Mouse (Mus musculus) midbrain, embryonic 10.5 days (tissue): ENCODE measurements around the gene Tnr. TPM values are rescaled to one million over a fixed set of nuclear protein-coding genes. Genes with fewer than 3 reads are reported as not detected.

Experiments used
- DNase-seq: peaks from one replicate; pipeline ENCODE4 v3.0.0-alpha.2; 2017; ENCODE audit warnings: low spot score
- H3K27ac ChIP-seq: fragments of 300-500 bp; sonication (generic); replicated peaks from 2 replicates; pipeline ENCODE4 v1.5.1; 2016; ENCODE audit warnings: mild to moderate bottlenecking
- H3K27me3 ChIP-seq: fragments of 300-500 bp; sonication (generic); 2 replicates; pipeline ENCODE4 v1.6.1; 2016; ENCODE audit warnings: low read depth, mild to moderate bottlenecking; ENCODE audit not compliant: poor library complexity, severe bottlenecking
- H3K36me3 ChIP-seq: fragments of 300-500 bp; sonication (generic); 2 replicates; pipeline ENCODE4 v1.6.1; 2016; ENCODE audit warnings: mild to moderate bottlenecking, moderate library complexity
- H3K4me1 ChIP-seq: fragments of 300-500 bp; sonication (generic); 2 replicates; pipeline ENCODE4 v1.6.1; 2016
- H3K4me3 ChIP-seq: fragments of 300-500 bp; sonication (generic); 2 replicates; pipeline ENCODE4 v1.5.1; 2016; ENCODE audit warnings: mild to moderate bottlenecking, moderate library complexity
- H3K9me3 ChIP-seq: fragments of 300-500 bp; sonication (generic); replicated peaks from 2 replicates; pipeline ENCODE4 v1.6.1; 2016; ENCODE audit warnings: mild to moderate bottlenecking
- WGBS: fragments of 180-500 bp; shearing (Covaris S2); methylation state at CpG from one replicate; pipeline ENCODE4 v1.1.7; 2016; 5-methylcytosine and 5-hydroxymethylcytosine counted together
- polyA plus RNA-seq: library from polyadenylated mRNA; unstranded; fragments of >200 nt; fragmentation: Nextera tagmentation; extraction: Ambion mirVana; gene quantifications from 2 replicates; pipeline ENCODE4 v1.2.1, GENCODE M21; 2016

Tnr gene
- polyA plus RNA-seq, 1 experiment from 2014 or later, result 0.05 TPM

- Histone ChIP-seq H3K9me3 (no peaks in the 10 kb centered on the region), H3K27ac (no peak overlapping the region), H3K4me3 (no peak overlapping the region), H3K4me1 (peaks cover 15% of the 10 kb centered on the region), H3K27me3 (no peaks in the 10 kb centered on the region), H3K36me3 (no peaks in the 10 kb centered on the region)
- no peak for DNase-seq
- 72% methylated on average over 7 of the region's 7 CpGs for WGBS
These were observed 224.4 kb downstream of the Tnr start for GRCm38 (mm10) chr1:159747969-159748368.

DNA sequence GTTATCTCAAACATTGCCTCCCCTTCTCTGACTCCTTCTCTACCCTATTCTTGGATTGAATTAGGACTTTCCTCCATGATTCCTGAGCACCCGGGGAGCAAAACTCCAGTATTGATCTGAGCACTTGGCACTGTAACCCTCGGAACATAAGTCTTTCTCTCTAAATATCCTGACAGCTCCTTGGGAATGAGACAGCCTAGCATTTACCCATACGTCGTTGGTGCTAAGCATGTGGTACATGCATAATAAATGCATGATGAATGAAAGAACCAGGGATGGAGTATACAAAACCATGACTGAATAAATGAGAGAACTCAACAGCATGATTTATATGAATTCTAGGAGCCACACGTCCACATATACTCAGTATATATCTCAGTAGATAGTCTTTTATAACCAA, 226.8 kb downstream of the Tnr start:
- no peak for DNase-seq
- H3K36me3 ChIP-seq, result no peaks in the 10 kb centered on the region
- 84% methylated on average over 5 of the region's 5 CpGs for WGBS
- H3K27ac ChIP-seq, result no peak overlapping the region
- no peak overlapping the region for H3K4me3 ChIP-seq
- H3K27me3 ChIP-seq, result no peaks in the 10 kb centered on the region
- H3K4me1 ChIP-seq, result peaks cover 15% of the 10 kb centered on the region
- H3K9me3 ChIP-seq, result no peaks in the 10 kb centered on the region

- Histone ChIP-seq H3K9me3 (no peaks in the 10 kb centered on the region), H3K27me3 (no peaks in the 10 kb centered on the region), H3K27ac (no peak overlapping the region), H3K4me1 (peaks cover 15% of the 10 kb centered on the region), H3K4me3 (no peak overlapping the region), H3K36me3 (no peaks in the 10 kb centered on the region)
- WGBS, result 33% methylated on average over 6 of the region's 6 CpGs
- no peak for DNase-seq
These were observed 227.3 kb downstream of the Tnr start for GRCm38 (mm10) chr1:159750876-159751275.

GRCm38 (mm10) chr1:159760970-159761369, 237.4 kb downstream of the Tnr start:
- Histone ChIP-seq H3K4me3 (no peak overlapping the region), H3K4me1 (no peaks in the 10 kb centered on the region)

DNA sequence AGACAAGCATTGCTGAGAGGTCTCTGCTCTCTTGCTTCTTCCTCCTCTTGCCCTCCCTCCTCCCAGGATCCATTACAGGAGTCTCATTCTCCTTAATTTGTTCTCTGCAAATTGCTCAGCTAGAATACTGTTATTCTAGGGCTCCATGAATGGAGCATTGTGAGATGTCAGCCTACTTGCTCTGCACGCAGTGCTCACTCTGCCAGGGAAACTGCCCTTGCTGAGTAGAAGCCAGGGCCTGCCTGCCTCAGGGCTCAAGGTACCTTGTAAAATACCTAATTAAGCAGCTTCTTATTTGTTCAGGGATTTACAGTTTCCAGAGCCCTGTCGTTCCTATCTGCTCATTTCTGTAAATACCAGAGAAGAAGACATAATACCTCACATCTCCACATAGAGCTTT, 240.3 kb downstream of the Tnr start:
- Histone ChIP-seq H3K27me3 (no peaks in the 10 kb centered on the region), H3K27ac (no peak overlapping the region), H3K4me3 (no peak overlapping the region), H3K9me3 (no peaks in the 10 kb centered on the region), H3K4me1 (peaks cover 15% of the 10 kb centered on the region), H3K36me3 (no peaks in the 10 kb centered on the region)
- 89% methylated on average over 2 of the region's 2 CpGs for WGBS
- DNase-seq, result no peak

More at GRCm38 (mm10) chr1:159760970-159761369, 237.4 kb downstream of the Tnr start:
- Histone ChIP-seq H3K36me3 (no peaks in the 10 kb centered on the region), H3K27me3 (no peaks in the 10 kb centered on the region), H3K9me3 (no peaks in the 10 kb centered on the region), H3K27ac (no peak overlapping the region)
- no peak for DNase-seq

GRCm38 (mm10) chr1:159764897-159765296, 241.3 kb downstream of the Tnr start:
- WGBS, result 82% methylated on average over 2 of the region's 2 CpGs
- Histone ChIP-seq H3K4me1 (peaks cover 21% of the 10 kb centered on the region), H3K27me3 (no peaks in the 10 kb centered on the region), H3K9me3 (no peaks in the 10 kb centered on the region), H3K4me3 (no peak overlapping the region), H3K27ac (no peak overlapping the region), H3K36me3 (no peaks in the 10 kb centered on the region)
- DNase-seq, result no peak

GRCm38 (mm10) chr1:159769948-159770347, 246.4 kb downstream of the Tnr start:
- WGBS, result 66% methylated on average over 6 of the region's 6 CpGs
- Histone ChIP-seq H3K4me1 (peaks cover 38% of the 10 kb centered on the region), H3K27ac (no peak overlapping the region), H3K36me3 (no peaks in the 10 kb centered on the region), H3K9me3 (no peaks in the 10 kb centered on the region), H3K27me3 (no peaks in the 10 kb centered on the region), H3K4me3 (no peak overlapping the region)
- DNase-seq, result no peak

- H3K36me3 ChIP-seq, result no peaks in the 10 kb centered on the region
- no peaks in the 10 kb centered on the region for H3K9me3 ChIP-seq
- H3K4me1 ChIP-seq, result peaks cover 35% of the 10 kb centered on the region
- 0 out of 2 replicates have a peak overlapping the region, but pooled peaks have one; percentile 10 for H3K27ac ChIP-seq
- H3K27me3 ChIP-seq, result no peaks in the 10 kb centered on the region
- 84% methylated on average over 12 of the region's 12 CpGs for WGBS
- no peak overlapping the region for H3K4me3 ChIP-seq
- DNase-seq, result no peak
These were observed 250.1 kb downstream of the Tnr start for GRCm38 (mm10) chr1:159773671-159774070.

DNA sequence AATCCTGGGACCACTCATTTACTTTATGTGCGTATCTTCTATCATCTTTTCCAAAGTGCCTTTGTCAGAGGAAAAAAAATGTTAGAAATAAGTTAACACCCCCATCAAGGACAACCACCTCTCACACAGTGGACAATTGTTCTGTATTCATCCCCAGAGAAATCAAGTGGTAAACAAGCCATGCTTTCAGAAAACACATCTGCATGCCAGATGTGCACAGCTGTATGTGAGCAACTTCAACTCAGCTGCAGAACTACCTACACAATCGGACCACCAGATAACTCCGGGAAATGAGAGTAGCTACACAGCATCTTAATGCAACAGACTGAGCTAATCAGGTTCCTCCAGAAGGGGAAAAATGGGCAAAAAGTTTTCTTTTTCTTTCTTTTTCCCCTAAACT, 251.6 kb downstream of the Tnr start:
- no peaks in the 10 kb centered on the region for H3K9me3 ChIP-seq
- DNase-seq, result no peak
- H3K4me3 ChIP-seq, result no peak overlapping the region
- H3K27me3 ChIP-seq, result no peaks in the 10 kb centered on the region
- no peak overlapping the region for H3K27ac ChIP-seq
- H3K36me3 ChIP-seq, result no peaks in the 10 kb centered on the region
- peaks cover 26% of the 10 kb centered on the region for H3K4me1 ChIP-seq
- WGBS, result 79% methylated on average over 3 of the region's 3 CpGs

DNA sequence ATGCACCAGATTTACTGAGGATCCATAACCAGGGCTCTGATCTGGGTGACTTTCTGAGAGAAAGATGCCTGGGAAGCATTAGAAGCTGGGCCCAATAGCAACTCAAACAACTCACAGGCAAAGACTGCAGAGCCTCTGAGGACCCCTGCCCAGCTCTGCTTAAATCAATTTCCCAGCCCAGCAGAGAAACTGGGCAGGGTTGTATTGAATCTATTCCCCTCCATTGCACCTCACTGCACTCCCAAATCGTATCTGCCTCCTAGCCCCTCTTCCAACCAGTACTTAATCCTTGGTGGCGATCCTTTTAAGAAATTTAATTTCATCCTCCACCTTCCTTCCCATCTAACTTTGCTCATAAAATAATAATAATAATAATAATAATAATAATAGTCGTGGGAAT, 253.5 kb downstream of the Tnr start:
- 48% methylated on average over 3 of the region's 3 CpGs for WGBS
- H3K9me3 ChIP-seq, result no peaks in the 10 kb centered on the region
- DNase-seq, result no peak

GRCm38 (mm10) chr1:159779424-159779823, 255.9 kb downstream of the Tnr start:
- no peaks in the 10 kb centered on the region for H3K27me3 ChIP-seq
- H3K9me3 ChIP-seq, result no peaks in the 10 kb centered on the region
- DNase-seq, result no peak
- no peak overlapping the region for H3K4me3 ChIP-seq
- no peak overlapping the region for H3K27ac ChIP-seq
- WGBS, result 92% methylated on average over 3 of the region's 3 CpGs
- H3K36me3 ChIP-seq, result no peaks in the 10 kb centered on the region
- peaks cover 12% of the 10 kb centered on the region for H3K4me1 ChIP-seq

More for the DNA sequence above, 253.5 kb downstream of the Tnr start:
- Histone ChIP-seq H3K27ac (no peak overlapping the region), H3K36me3 (no peaks in the 10 kb centered on the region), H3K4me3 (no peak overlapping the region), H3K4me1 (peaks cover 22% of the 10 kb centered on the region), H3K27me3 (no peaks in the 10 kb centered on the region)

DNA sequence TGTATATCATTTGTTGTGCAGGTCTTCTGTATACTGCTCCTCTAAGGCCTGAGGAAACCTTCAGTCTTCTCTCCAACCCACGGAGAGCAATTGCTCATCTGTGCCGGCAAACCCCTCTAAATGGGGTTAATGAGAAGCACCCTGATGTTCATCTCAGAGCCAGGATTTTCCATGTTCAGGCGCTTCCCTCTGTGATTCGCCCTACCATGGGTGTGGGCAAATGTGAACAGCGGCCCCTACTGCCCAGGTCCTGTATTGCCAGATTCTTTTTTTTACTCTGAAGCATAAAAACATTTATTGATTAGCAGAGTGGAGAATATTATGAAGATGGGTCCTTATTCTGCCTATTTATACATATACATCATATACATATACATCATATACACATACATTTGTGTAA, 260.3 kb downstream of the Tnr start:
- Histone ChIP-seq H3K27me3 (no peaks in the 10 kb centered on the region), H3K36me3 (no peaks in the 10 kb centered on the region), H3K9me3 (no peaks in the 10 kb centered on the region), H3K4me1 (0 out of 2 replicates have a peak, but pooled peaks cover 3% of the 10 kb centered on the region), H3K4me3 (no peak overlapping the region), H3K27ac (no peak overlapping the region)
- 32% methylated on average over 5 of the region's 5 CpGs for WGBS
- DNase-seq, result peak; percentile 32

DNA sequence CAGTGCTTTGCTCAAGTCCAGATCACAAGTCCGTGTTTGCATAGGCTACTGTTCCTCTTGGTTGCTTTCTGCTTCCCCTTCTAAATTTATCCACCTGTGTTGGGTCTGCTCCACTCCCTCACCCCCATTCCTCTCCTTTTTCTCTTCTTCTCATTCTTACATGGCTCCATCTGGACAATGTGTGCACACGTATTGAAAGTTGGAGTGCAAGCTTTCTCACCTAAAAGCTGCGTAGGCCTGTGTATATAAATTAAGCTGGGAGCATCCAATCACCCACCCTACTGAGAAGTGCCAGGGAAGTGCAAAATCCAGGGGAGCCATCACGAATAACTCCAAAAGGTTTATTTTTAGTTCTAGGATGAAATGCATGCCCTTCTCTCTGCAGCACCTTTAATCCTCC, 264.7 kb downstream of the Tnr start:
- H3K36me3 ChIP-seq, result no peaks in the 10 kb centered on the region
- 0 out of 2 replicates have a peak, but pooled peaks cover 3% of the 10 kb centered on the region for H3K4me1 ChIP-seq
- no peaks in the 10 kb centered on the region for H3K27me3 ChIP-seq
- DNase-seq, result no peak
- H3K4me3 ChIP-seq, result no peak overlapping the region
- 77% methylated on average over 4 of the region's 4 CpGs for WGBS
- H3K27ac ChIP-seq, result no peak overlapping the region
- no peaks in the 10 kb centered on the region for H3K9me3 ChIP-seq

- no peaks in the 10 kb centered on the region for H3K36me3 ChIP-seq
- no peaks in the 10 kb centered on the region for H3K9me3 ChIP-seq
- WGBS, result 92% methylated on average over 2 of the region's 2 CpGs
- no peaks in the 10 kb centered on the region for H3K27me3 ChIP-seq
- no peak overlapping the region for H3K27ac ChIP-seq
- no peak overlapping the region for H3K4me3 ChIP-seq
- 0 out of 2 replicates have a peak, but pooled peaks cover 3% of the 10 kb centered on the region for H3K4me1 ChIP-seq
- DNase-seq, result no peak
These were observed 269.0 kb downstream of the Tnr start for GRCm38 (mm10) chr1:159792546-159792945.
